Mouse (Mus musculus): ENCODE data around the gene Exosc10.

GRCm38 (mm10) chr4:148625756-148626622 lies 67.8 kb downstream of the Exosc10 start:
- TF ChIP-seq CTCF (IDR thresholded peaks at IDR 0.05; ENCODE audit: low read depth) = no peak
- TF ChIP-seq EP300 (optimal IDR thresholded peaks at IDR 0.05) = no peak
